9 mouse cellular contexts compared by ENCODE assay signal in genomic region chr19:43614341-43615073, GRCm38 (mm10). TPM values are rescaled to one million over a fixed set of nuclear protein-coding genes. Genes with fewer than 3 reads are reported as not detected.
DNase-seq lines count a peak whose midpoint lies in the region; ATAC-seq and TF ChIP-seq lines count a peak whose summit lies in the region.
"Had no signal": no experiment of that assay in that cellular context is flagged by ENCODE, and none has a peak within 500 bp of the region (broad histone marks: within the 10 kb centered on the region; RNA-seq: fewer than 3 reads in every experiment).

No protein-coding gene starts in this region.

- peaks cover 96% of the 10 kb centered on the region for H3K27me3 ChIP-seq in embryonic facial prominence, embryonic 12.5 days
- H3K27me3 ChIP-seq in intestine, embryonic 14.5 days (replicated peaks; ENCODE audit: control insufficient read depth, insufficient read depth, low read length), result peaks cover 54% of the 10 kb centered on the region
- H3K27me3 ChIP-seq in neural tube, embryonic 11.5 days (ENCODE audit: control insufficient read depth, insufficient read depth, low read length), result peaks cover 98% of the 10 kb centered on the region

- TF ChIP-seq POLR2A in lung, adult 2 months (IDR thresholded peaks at IDR 0.05; ENCODE audit: borderline replicate concordance, extremely low read depth, low read depth, low read length), result no peak

- 1% methylated on average over 92 of the region's 92 CpGs for WGBS in lung, adult 2 months
- under 1% methylated on average over 68 of the region's 92 CpGs for WGBS in embryonic facial prominence, embryonic 12.5 days
- under 1% methylated on average over 90 of the region's 92 CpGs for WGBS in intestine, embryonic 14.5 days
- under 1% methylated on average over 77 of the region's 92 CpGs for WGBS in neural tube, embryonic 11.5 days

- H3K27ac ChIP-seq in embryonic facial prominence, embryonic 12.5 days, result no peak overlapping the region
- peak overlapping the region; percentile 74 for H3K27ac ChIP-seq in intestine, embryonic 14.5 days (ENCODE audit: low read depth)
- no peak overlapping the region for H3K27ac ChIP-seq in neural tube, embryonic 11.5 days (ENCODE audit: low read depth, low read length)

- no peak overlapping the region for H3K4me3 ChIP-seq in lung, adult 2 months (replicated peaks; ENCODE audit: extremely low read depth, low read depth, low read length)
- peak overlapping the region; percentile 34 for H3K4me3 ChIP-seq in embryonic facial prominence, embryonic 12.5 days
- peak overlapping the region; percentile 67 for H3K4me3 ChIP-seq in intestine, embryonic 14.5 days (ENCODE audit: low read depth, low read length)
- H3K4me3 ChIP-seq in neural tube, embryonic 11.5 days (ENCODE audit: low read depth, low read length), result peak overlapping the region; percentile 25

- H3K9me3 ChIP-seq in embryonic facial prominence, embryonic 12.5 days, result no peaks in the 10 kb centered on the region
- no peaks in the 10 kb centered on the region for H3K9me3 ChIP-seq in intestine, embryonic 14.5 days (ENCODE audit: control insufficient read depth, low read length)
- H3K9me3 ChIP-seq in neural tube, embryonic 11.5 days (ENCODE audit: control insufficient read depth, low read length), result no peaks in the 10 kb centered on the region

- TF ChIP-seq CTCF in lung, adult 2 months (IDR thresholded peaks at IDR 0.05; ENCODE audit: insufficient read depth, low read length), result no peak

- peak overlapping the region; percentile 54 for H3K4me2 ChIP-seq in embryonic facial prominence, embryonic 12.5 days (replicated peaks)
- H3K4me2 ChIP-seq in intestine, embryonic 14.5 days (ENCODE audit: low read length), result peak overlapping the region; percentile 71
- peak overlapping the region; percentile 40 for H3K4me2 ChIP-seq in neural tube, embryonic 11.5 days (ENCODE audit: low read depth)

- peaks cover 6% of the 10 kb centered on the region for H3K4me1 ChIP-seq in lung, adult 2 months (ENCODE audit: control insufficient read depth, insufficient read depth, low read length)
- peaks cover 16% of the 10 kb centered on the region; the same call in 1 of the 2 replicates for H3K4me1 ChIP-seq in embryonic facial prominence, embryonic 12.5 days
- peaks cover 21% of the 10 kb centered on the region for H3K4me1 ChIP-seq in intestine, embryonic 14.5 days (replicated peaks; ENCODE audit: control insufficient read depth, insufficient read depth, low read length)
- H3K4me1 ChIP-seq in neural tube, embryonic 11.5 days (ENCODE audit: control insufficient read depth, insufficient read depth, low read length), result peaks cover 16% of the 10 kb centered on the region

- intact Hi-C loops in left cerebral cortex, postnatal 25 days (cut with DNase I), result loop anchor here (5.0 to 10.0 kb wide), 4 partner anchors 230 to 1618 kb away; partner anchors contain the start of gene Hpse2
- intact Hi-C loops in gastrocnemius, postnatal 36 days (cut with DNase I), result loop anchor here (5.0 kb wide), 1 partner anchor 1097 kb away; the partner anchor contains the start of gene R3hcc1l

- peak; percentile 25 for DNase-seq in lung, adult 2 months
- DNase-seq in lung, adult 18-20 months, result no peak
- DNase-seq in intestine, embryonic 14.5 days (ENCODE audit: low spot score), result peak; percentile 83
- DNase-seq in neural tube, embryonic 11.5 days (ENCODE audit: low spot score), result no peak
- DNase-seq in left cerebral cortex, postnatal 25 days (ENCODE audit: low spot score in 2 of 2), result no peak
- DNase-seq in gastrocnemius, postnatal 36 days, result no peak
- DNase-seq in frontal cortex, postnatal 10 days (ENCODE audit: low spot score in 2 of 2), result no peak

- no peak for ATAC-seq in embryonic facial prominence, embryonic 12.5 days (ENCODE audit: insufficient number of reproducible peaks, insufficient read depth, low FRiP score, low TSS enrichment)
- no peak for ATAC-seq in intestine, embryonic 14.5 days (replicated peaks; ENCODE audit: low FRiP score, low TSS enrichment, low read depth)
- ATAC-seq in neural tube, embryonic 11.5 days (ENCODE audit: insufficient read depth, low FRiP score, low TSS enrichment), result no peak

- H3K9ac ChIP-seq in embryonic facial prominence, embryonic 12.5 days, result peak overlapping the region; percentile 38
- H3K9ac ChIP-seq in intestine, embryonic 14.5 days (ENCODE audit: low read length), result peak overlapping the region; percentile 83
- no peak overlapping the region for H3K9ac ChIP-seq in neural tube, embryonic 11.5 days (ENCODE audit: low read length)

- H3K36me3 ChIP-seq in embryonic facial prominence, embryonic 12.5 days, result no peaks in the 10 kb centered on the region
- H3K36me3 ChIP-seq in intestine, embryonic 14.5 days (ENCODE audit: control insufficient read depth, insufficient read depth, low read length), result peaks cover 14% of the 10 kb centered on the region; the same call in 1 of the 2 replicates
- no peaks in the 10 kb centered on the region for H3K36me3 ChIP-seq in neural tube, embryonic 11.5 days (ENCODE audit: control insufficient read depth, insufficient read depth, low read length)

RNA-seq across cellular contexts. Expression of gene Nkx2-3, which starts 2.4 kb away (rescaled TPM):
- polyA plus RNA-seq in lung, adult 2 months (2012; rRNA removed), result 0.05 TPM in 1 of 2 replicates, not detected in the other
- polyA plus RNA-seq in embryonic facial prominence, embryonic 12.5 days (2016; fragmentation: Nextera tagmentation; extraction: Ambion mirVana), result 3.6 and 3.9 TPM in 2 replicates
- polyA plus RNA-seq in intestine, embryonic 14.5 days (2014; fragmentation: Nextera tagmentation; extraction: Ambion mirVana), result 82.3 and 83.9 TPM in 2 replicates
- polyA plus RNA-seq in neural tube, embryonic 11.5 days (2014; fragmentation: Nextera tagmentation; extraction: Ambion mirVana), result 0.11 and 0.41 TPM in 2 replicates
- not detected for total RNA-seq in left cerebral cortex, postnatal 25 days (2021)
- total RNA-seq in gastrocnemius, postnatal 36 days (2021), result not detected
- total RNA-seq: liver, adult 2 months had no signal

Comparison
In these comparisons a context has a peak if more than half of its experiments do, and no peak if none do; other contexts are left out.
1. DNase-seq: peak in lung, adult 2 months (single experiment) and intestine, embryonic 14.5 days (single experiment); none in lung, adult 18-20 months (0 of 2), neural tube, embryonic 11.5 days (single experiment), left cerebral cortex, postnatal 25 days (0 of 2), gastrocnemius, postnatal 36 days (0 of 2) and frontal cortex, postnatal 10 days (0 of 2).
2. RNA of gene Nkx2-3, which starts 2.4 kb away (polyA plus RNA-seq): 82.3 to 83.9 TPM in intestine, embryonic 14.5 days; 3.6 to 3.9 TPM in embryonic facial prominence, embryonic 12.5 days, 0.11 to 0.41 TPM in neural tube, embryonic 11.5 days and 0.05 TPM in lung, adult 2 months; every median in the first group is over 10 times any median in the second.
3. Peak in every context shown above with its lines, with median percentiles within 50 percentile points of each other: H3K4me2 ChIP-seq.